Mouse (Mus musculus): ENCODE measurements around the gene Pom121l12.

The Pom121l12 gene

GRCm38 (mm10) chr11:14598976-14599375 is at the start of gene Pom121l12:
TSS of gene Pom121l12 (plus strand) at chr11:14599276.
- no peak for DNase-seq

GRCm38 (mm10) chr11:14611859-14612258 is 12.8 kb downstream of the Pom121l12 start:
- no peak for DNase-seq

Measured in right cerebral cortex, adult 18-20 months (tissue).